Mouse (Mus musculus): ENCODE measurements around the gene Olfr965.

GRCm38 (mm10) chr9:39711053-39711452 lies at the start of gene Olfr965:
- TF ChIP-seq CTCF (IDR thresholded peaks at IDR 0.05; ENCODE audit: low read depth) (no peak), EP300 (IDR thresholded peaks at IDR 0.05; ENCODE audit: low read depth) (no peak)

Data from heart, postnatal 0 days (tissue).